Mouse (Mus musculus): ENCODE data around the gene Rbm5. TPM values are rescaled to one million over a fixed set of nuclear protein-coding genes. Genes with fewer than 3 reads are reported as not detected.

Gene Rbm5
- polyA plus RNA-seq, 1 experiment from 2014 or later, result 145 TPM

DNA sequence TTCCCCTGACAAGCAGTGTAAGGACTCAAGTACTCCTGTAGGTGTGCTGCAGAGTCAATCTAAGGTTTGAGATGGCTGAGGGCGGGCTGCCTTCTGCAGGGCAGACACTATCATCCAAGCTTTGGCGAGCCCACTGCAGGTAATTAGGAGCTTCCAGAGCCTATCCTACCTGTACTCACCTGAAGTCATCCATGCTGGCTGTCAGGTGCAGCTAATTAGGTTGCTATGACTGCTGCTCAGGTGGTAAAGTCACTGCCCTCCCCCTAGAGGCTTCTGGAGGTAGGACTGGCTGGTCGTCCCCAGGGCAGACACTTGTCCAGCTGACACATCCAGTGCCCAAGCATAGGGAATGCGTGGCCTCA lies 32.0 kb downstream of the Rbm5 start:
- Histone ChIP-seq H3K4me1 (ENCODE audit: control insufficient read depth, insufficient read depth, low read length) (peaks cover 25% of the 10 kb centered on the region), H3K9ac (ENCODE audit: low read depth, low read length) (no peak overlapping the region), H3K27ac (replicated peaks; ENCODE audit: low read depth, low read length) (no peak overlapping the region), H3K4me3 (ENCODE audit: low read depth, low read length) (no peak overlapping the region), H3K4me2 (ENCODE audit: low read depth, low read length) (no peak overlapping the region), H3K36me3 (ENCODE audit: control insufficient read depth, insufficient read depth, low read length) (peaks cover 53% of the 10 kb centered on the region), H3K9me3 (ENCODE audit: control insufficient read depth, low read length) (no peaks in the 10 kb centered on the region), H3K27me3 (replicated peaks; ENCODE audit: control insufficient read depth, insufficient read depth, low read length) (no peaks in the 10 kb centered on the region)
- WGBS, result 56% methylated on average over 4 of the region's 4 CpGs
- DNase-seq (ENCODE audit: low spot score) (no peak), ATAC-seq (ENCODE audit: low read depth) (peak; percentile 21)

DNA sequence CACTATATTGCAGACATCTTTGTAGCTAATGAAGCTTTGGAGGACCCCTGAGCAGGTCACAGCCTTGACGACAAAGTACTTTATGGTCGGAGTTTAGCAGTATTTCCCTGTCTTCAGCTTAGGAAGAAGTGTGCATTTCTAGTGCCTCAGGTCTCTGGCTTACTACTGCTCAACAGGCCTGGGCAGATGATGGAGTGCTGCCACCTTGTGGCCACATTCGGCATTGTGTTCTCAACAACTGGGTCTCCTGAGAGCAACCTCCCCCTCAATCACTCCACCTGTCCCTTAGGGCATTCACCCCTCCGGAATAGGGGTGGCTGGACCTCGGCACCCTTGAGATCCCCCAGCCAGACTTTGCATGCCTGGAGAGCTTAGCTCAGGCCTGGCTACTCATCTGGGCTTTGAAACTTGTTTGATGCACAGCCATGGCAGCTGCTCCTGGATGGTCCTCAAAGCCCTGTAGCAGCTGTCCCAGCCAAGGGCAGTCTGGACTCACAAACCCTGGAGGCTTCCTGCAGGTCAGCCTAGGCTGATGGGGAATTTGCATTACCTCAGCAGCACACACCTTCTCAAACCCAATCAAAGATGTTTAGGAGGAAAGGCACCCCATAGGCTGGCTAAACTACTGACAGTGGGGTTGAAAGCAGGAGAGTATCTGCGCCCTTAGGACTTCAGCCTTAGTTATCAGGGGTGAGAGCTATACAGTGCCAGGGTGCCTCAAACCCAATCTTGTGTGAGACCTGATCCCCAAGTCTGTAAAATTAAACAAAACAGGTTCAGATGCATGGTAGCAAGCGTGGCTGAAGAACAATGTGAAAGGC lies 32.6 kb downstream of the Rbm5 start:
- H3K27ac ChIP-seq (replicated peaks; ENCODE audit: low read depth, low read length), result no peak overlapping the region

GRCm38 (mm10) chr9:107736185-107736485 lies 34.7 kb downstream of the Rbm5 start:
- H3K36me3 ChIP-seq (ENCODE audit: control insufficient read depth, insufficient read depth, low read length), result peaks cover 26% of the 10 kb centered on the region
- WGBS, result 0% methylated on average over 7 of the region's 7 CpGs
- peaks cover 25% of the 10 kb centered on the region for H3K4me1 ChIP-seq (ENCODE audit: control insufficient read depth, insufficient read depth, low read length)
- ATAC-seq (ENCODE audit: low read depth) (peak; percentile 70), DNase-seq (ENCODE audit: low spot score) (peak; percentile 85)
- peak overlapping the region; percentile 23 for H3K4me3 ChIP-seq (ENCODE audit: low read depth, low read length)
- peak overlapping the region; percentile 48; the same call in 1 of the 2 replicates for H3K9ac ChIP-seq (ENCODE audit: low read depth, low read length)
- H3K9me3 ChIP-seq (ENCODE audit: control insufficient read depth, low read length), result no peaks in the 10 kb centered on the region
- peak overlapping the region; percentile 53 for H3K4me2 ChIP-seq (ENCODE audit: low read depth, low read length)
- no peaks in the 10 kb centered on the region for H3K27me3 ChIP-seq (replicated peaks; ENCODE audit: control insufficient read depth, insufficient read depth, low read length)
- peak overlapping the region; percentile 91 for H3K27ac ChIP-seq (replicated peaks; ENCODE audit: low read depth, low read length)

More for the DNA sequence above, 32.6 kb downstream of the Rbm5 start:
- Histone ChIP-seq H3K27me3 (replicated peaks; ENCODE audit: control insufficient read depth, insufficient read depth, low read length) (no peaks in the 10 kb centered on the region), H3K4me3 (ENCODE audit: low read depth, low read length) (no peak overlapping the region), H3K4me1 (ENCODE audit: control insufficient read depth, insufficient read depth, low read length) (peaks cover 25% of the 10 kb centered on the region), H3K36me3 (ENCODE audit: control insufficient read depth, insufficient read depth, low read length) (peaks cover 47% of the 10 kb centered on the region), H3K9ac (ENCODE audit: low read depth, low read length) (no peak overlapping the region), H3K4me2 (ENCODE audit: low read depth, low read length) (no peak overlapping the region), H3K9me3 (ENCODE audit: control insufficient read depth, low read length) (no peaks in the 10 kb centered on the region)
- WGBS, result 20% methylated on average over 7 of the region's 7 CpGs
- ATAC-seq (ENCODE audit: low read depth) (peak; percentile 61), DNase-seq (ENCODE audit: low spot score) (peak; percentile 88)

- Histone ChIP-seq H3K36me3 (ENCODE audit: control insufficient read depth, insufficient read depth, low read length) (peaks cover 21% of the 10 kb centered on the region), H3K9me3 (ENCODE audit: control insufficient read depth, low read length) (no peaks in the 10 kb centered on the region), H3K27me3 (replicated peaks; ENCODE audit: control insufficient read depth, insufficient read depth, low read length) (no peaks in the 10 kb centered on the region), H3K4me3 (ENCODE audit: low read depth, low read length) (peak overlapping the region; percentile 23), H3K4me1 (ENCODE audit: control insufficient read depth, insufficient read depth, low read length) (peaks cover 25% of the 10 kb centered on the region), H3K9ac (ENCODE audit: low read depth, low read length) (peak overlapping the region; percentile 48; the same call in 1 of the 2 replicates), H3K4me2 (ENCODE audit: low read depth, low read length) (peak overlapping the region; percentile 53), H3K27ac (replicated peaks; ENCODE audit: low read depth, low read length) (peak overlapping the region; percentile 91)
- 5% methylated on average over 15 of the region's 17 CpGs for WGBS
- DNase-seq (ENCODE audit: low spot score) (peak; percentile 77), ATAC-seq (ENCODE audit: low read depth) (peak; percentile 23)
Observed at GRCm38 (mm10) chr9:107735356-107736184, 35.2 kb downstream of the Rbm5 start.

- H3K9ac ChIP-seq (ENCODE audit: low read depth, low read length), result no peak overlapping the region
- no peak for DNase-seq (ENCODE audit: low spot score)
- peaks cover 33% of the 10 kb centered on the region for H3K4me1 ChIP-seq (ENCODE audit: control insufficient read depth, insufficient read depth, low read length)
Observed at GRCm38 (mm10) chr9:107734567-107734971, 36.2 kb downstream of the Rbm5 start.

GRCm38 (mm10) chr9:107729709-107730108 lies 41.1 kb downstream of the Rbm5 start:
- Histone ChIP-seq H3K4me1 (ENCODE audit: control insufficient read depth, insufficient read depth, low read length) (peaks cover 36% of the 10 kb centered on the region), H3K4me2 (ENCODE audit: low read depth, low read length) (no peak overlapping the region), H3K27me3 (replicated peaks; ENCODE audit: control insufficient read depth, insufficient read depth, low read length) (no peaks in the 10 kb centered on the region), H3K9me3 (ENCODE audit: control insufficient read depth, low read length) (no peaks in the 10 kb centered on the region), H3K4me3 (ENCODE audit: low read depth, low read length) (no peak overlapping the region), H3K27ac (replicated peaks; ENCODE audit: low read depth, low read length) (no peak overlapping the region), H3K9ac (ENCODE audit: low read depth, low read length) (no peak overlapping the region), H3K36me3 (ENCODE audit: control insufficient read depth, insufficient read depth, low read length) (no peaks in the 10 kb centered on the region)
- 33% methylated on average over 3 of the region's 3 CpGs for WGBS
- DNase-seq (ENCODE audit: low spot score), result no peak
- no peak for ATAC-seq (ENCODE audit: low read depth)

More at GRCm38 (mm10) chr9:107734567-107734971, 36.2 kb downstream of the Rbm5 start:
- Histone ChIP-seq H3K27me3 (replicated peaks; ENCODE audit: control insufficient read depth, insufficient read depth, low read length) (no peaks in the 10 kb centered on the region), H3K9me3 (ENCODE audit: control insufficient read depth, low read length) (no peaks in the 10 kb centered on the region), H3K4me3 (ENCODE audit: low read depth, low read length) (no peak overlapping the region), H3K36me3 (ENCODE audit: control insufficient read depth, insufficient read depth, low read length) (peaks cover 11% of the 10 kb centered on the region), H3K4me2 (ENCODE audit: low read depth, low read length) (0 out of 2 replicates have a peak overlapping the region, but pooled peaks have one; percentile 53), H3K27ac (replicated peaks; ENCODE audit: low read depth, low read length) (peak overlapping the region; percentile 91)
- WGBS, result 33% methylated on average over 7 of the region's 7 CpGs
- no peak for ATAC-seq (ENCODE audit: low read depth)

- H3K4me3 ChIP-seq (ENCODE audit: low read depth, low read length), result no peak overlapping the region
- no peaks in the 10 kb centered on the region for H3K27me3 ChIP-seq (replicated peaks; ENCODE audit: control insufficient read depth, insufficient read depth, low read length)
- no peak overlapping the region for H3K27ac ChIP-seq (replicated peaks; ENCODE audit: low read depth, low read length)
- ATAC-seq (ENCODE audit: low read depth) (no peak), DNase-seq (ENCODE audit: low spot score) (no peak)
- H3K4me2 ChIP-seq (ENCODE audit: low read depth, low read length), result no peak overlapping the region
- no peaks in the 10 kb centered on the region for H3K36me3 ChIP-seq (ENCODE audit: control insufficient read depth, insufficient read depth, low read length)
- peaks cover 36% of the 10 kb centered on the region for H3K4me1 ChIP-seq (ENCODE audit: control insufficient read depth, insufficient read depth, low read length)
- 0 out of 2 replicates have a peak overlapping the region, but pooled peaks have one; percentile 11 for H3K9ac ChIP-seq (ENCODE audit: low read depth, low read length)
- WGBS, result 68% methylated on average over 6 of the region's 6 CpGs
- H3K9me3 ChIP-seq (ENCODE audit: control insufficient read depth, low read length), result no peaks in the 10 kb centered on the region
Observed at GRCm38 (mm10) chr9:107728919-107729670, 41.7 kb downstream of the Rbm5 start.

GRCm38 (mm10) chr9:107727041-107727440 lies 43.8 kb downstream of the Rbm5 start:
- H3K36me3 ChIP-seq (ENCODE audit: control insufficient read depth, insufficient read depth, low read length), result no peaks in the 10 kb centered on the region
- no peak overlapping the region for H3K9ac ChIP-seq (ENCODE audit: low read depth, low read length)
- H3K9me3 ChIP-seq (ENCODE audit: control insufficient read depth, low read length), result no peaks in the 10 kb centered on the region
- H3K27ac ChIP-seq (replicated peaks; ENCODE audit: low read depth, low read length), result peak overlapping the region; percentile 62
- WGBS, result 46% methylated on average over 3 of the region's 3 CpGs
- peaks cover 57% of the 10 kb centered on the region for H3K4me1 ChIP-seq (ENCODE audit: control insufficient read depth, insufficient read depth, low read length)
- H3K27me3 ChIP-seq (replicated peaks; ENCODE audit: control insufficient read depth, insufficient read depth, low read length), result no peaks in the 10 kb centered on the region
- H3K4me2 ChIP-seq (ENCODE audit: low read depth, low read length), result no peak overlapping the region
- ATAC-seq (ENCODE audit: low read depth) (peak; percentile 45), DNase-seq (ENCODE audit: low spot score) (peak; percentile 83)
- no peak overlapping the region for H3K4me3 ChIP-seq (ENCODE audit: low read depth, low read length)
